In the genomic region with DNA sequence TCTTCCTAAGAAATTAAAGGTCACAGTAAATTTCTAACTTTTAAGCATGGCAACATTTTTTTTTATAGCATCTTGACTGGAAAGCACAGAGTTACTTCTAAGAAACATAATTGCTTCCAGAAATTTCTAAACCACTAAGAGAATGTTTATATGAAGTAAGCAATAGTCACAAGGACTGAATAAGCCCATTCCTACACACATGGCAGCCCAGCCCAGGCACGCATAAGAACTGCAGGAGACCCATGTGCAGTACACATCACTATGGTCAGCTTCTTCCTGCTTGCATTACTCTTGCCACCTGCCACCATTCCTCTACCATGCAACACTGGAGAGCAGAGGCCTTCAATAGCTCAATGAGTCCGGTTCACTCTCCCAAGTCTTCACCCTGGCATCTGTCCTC, we compare ENCODE assay signal across 17 mouse cellular contexts.
"Had no signal": no experiment of that assay in that cellular context is flagged by ENCODE, and none has a peak within 500 bp of the region (broad histone marks: within the 10 kb centered on the region; RNA-seq: fewer than 3 reads in every experiment).

No protein-coding gene starts in this region.

- H3K4me3 ChIP-seq: kidney, embryonic 15.5 days; left cerebral cortex, adult 2 months; liver, embryonic 13.5 days; stomach, embryonic 15.5 days had no signal

- DNase-seq: kidney, postnatal 10 days; kidney, postnatal 36 days; layer of hippocampus, postnatal 36 days; liver, embryonic 13.5 days; lung, adult 2 months; lung, postnatal 14 days; lung, postnatal 4 days; midbrain, embryonic 14.5 days; right cerebral cortex, adult 18-20 months; right cerebral cortex, postnatal 14 days; right cerebral cortex, postnatal 4 days; thymus, adult 18-20 months; thymus, postnatal 36 days had no signal

- H3K27me3 ChIP-seq: kidney, embryonic 15.5 days; liver, embryonic 13.5 days; stomach, embryonic 15.5 days had no signal

- H3K9ac ChIP-seq: kidney, embryonic 15.5 days; liver, embryonic 13.5 days; stomach, embryonic 15.5 days had no signal

- H3K36me3 ChIP-seq: kidney, embryonic 15.5 days; liver, embryonic 13.5 days; stomach, embryonic 15.5 days had no signal

- H3K27ac ChIP-seq: kidney, embryonic 15.5 days; left cerebral cortex, adult 2 months; liver, embryonic 13.5 days; stomach, embryonic 15.5 days had no signal

- H3K9me3 ChIP-seq: kidney, embryonic 15.5 days; liver, embryonic 13.5 days; stomach, embryonic 15.5 days had no signal

- H3K4me1 ChIP-seq: liver, embryonic 13.5 days; stomach, embryonic 15.5 days had no signal

- H3K4me2 ChIP-seq: kidney, embryonic 15.5 days; liver, embryonic 13.5 days; midbrain, embryonic 11.5 days; stomach, embryonic 15.5 days had no signal
